Mouse (Mus musculus): ENCODE data around the gene Clip2.

Clip2 gene

DNA sequence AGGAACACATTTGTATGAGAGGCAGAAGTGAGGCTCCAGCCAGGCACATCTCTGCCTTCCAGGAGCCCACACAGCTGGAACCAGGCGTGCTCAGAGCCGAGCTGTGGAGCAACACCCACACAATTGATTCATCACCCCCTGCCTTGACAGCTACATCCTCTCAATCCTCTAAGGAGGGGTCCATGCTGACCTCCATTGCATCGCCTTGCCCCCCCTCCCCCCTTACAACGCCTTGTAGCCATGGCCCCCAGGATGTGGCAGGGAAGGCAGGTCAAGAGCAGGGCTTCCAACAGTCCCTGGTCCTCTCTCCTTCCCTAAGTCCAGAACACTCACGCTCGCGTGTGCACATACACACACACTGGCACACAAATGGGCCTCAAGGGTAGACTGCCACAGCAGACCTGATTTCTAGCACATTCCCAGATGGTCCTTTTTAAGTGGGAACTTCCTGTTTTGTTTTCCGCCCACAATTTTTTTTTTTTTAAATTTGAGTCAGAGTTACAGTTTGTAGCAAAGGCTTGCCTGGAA is 16.8 kb upstream of the Clip2 start:
- in situ Hi-C loops (cut with MboI; ENCODE audit: low pct_unique_long_range_greater_than_20kb in 1 of 2, low sequenced_read_pairs in 2 of 2, unreplicated experiment in 1 of 2), result no loop called here

DNA sequence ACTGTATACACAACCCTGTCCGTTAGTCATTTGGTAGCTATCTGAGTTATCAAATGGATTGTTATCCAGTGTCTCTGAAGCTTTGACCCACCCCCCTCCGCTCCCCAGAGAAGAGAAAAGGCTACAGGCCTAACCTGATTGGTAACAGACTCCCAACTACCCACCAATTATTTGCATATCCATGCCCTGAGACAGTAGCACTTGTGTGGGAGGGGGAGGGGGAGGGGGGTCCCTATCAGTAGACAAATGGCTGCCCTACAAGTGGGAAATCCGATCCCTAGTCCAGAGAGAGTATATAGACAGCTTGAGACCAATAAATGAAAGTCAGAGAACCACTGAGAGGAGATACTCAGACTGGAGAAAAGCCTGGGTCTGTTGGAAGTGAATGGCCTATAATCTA is 15.8 kb upstream of the Clip2 start:
- in situ Hi-C loops (cut with MboI; ENCODE audit: low pct_unique_long_range_greater_than_20kb in 1 of 2, low sequenced_read_pairs in 2 of 2, unreplicated experiment in 1 of 2), result no loop called here

- in situ Hi-C loops (cut with MboI; ENCODE audit: low pct_unique_long_range_greater_than_20kb in 1 of 2, low sequenced_read_pairs in 2 of 2, unreplicated experiment in 1 of 2), result no loop called here
Measured at GRCm38 (mm10) chr5:134567445-134567844, 15.2 kb upstream of the Clip2 start.

DNA sequence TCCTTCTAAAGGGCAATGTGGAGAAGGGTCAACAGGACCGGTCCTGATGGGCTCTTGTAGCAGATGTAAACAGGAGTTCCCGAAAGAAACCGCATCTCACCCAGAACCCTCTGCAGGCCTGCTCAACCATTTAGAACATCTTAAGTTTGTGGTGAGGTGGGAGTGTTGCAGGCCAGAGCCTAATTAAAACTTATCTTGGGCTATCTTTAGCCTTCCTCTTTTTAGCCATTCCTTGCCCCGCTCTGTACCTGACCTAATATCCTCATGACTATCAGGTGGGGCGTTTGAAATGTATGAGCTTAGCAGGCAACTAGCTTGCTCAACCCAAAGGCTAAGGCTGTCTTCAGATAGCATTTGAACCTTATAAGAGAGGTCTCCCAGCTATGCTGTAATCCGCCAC is 13.5 kb upstream of the Clip2 start:
- in situ Hi-C loops (cut with MboI; ENCODE audit: low pct_unique_long_range_greater_than_20kb in 1 of 2, low sequenced_read_pairs in 2 of 2, unreplicated experiment in 1 of 2), result no loop called here

GRCm38 (mm10) chr5:134564272-134564671 is 12.0 kb upstream of the Clip2 start:
- in situ Hi-C loops (cut with MboI; ENCODE audit: low pct_unique_long_range_greater_than_20kb in 1 of 2, low sequenced_read_pairs in 2 of 2, unreplicated experiment in 1 of 2), result no loop called here

DNA sequence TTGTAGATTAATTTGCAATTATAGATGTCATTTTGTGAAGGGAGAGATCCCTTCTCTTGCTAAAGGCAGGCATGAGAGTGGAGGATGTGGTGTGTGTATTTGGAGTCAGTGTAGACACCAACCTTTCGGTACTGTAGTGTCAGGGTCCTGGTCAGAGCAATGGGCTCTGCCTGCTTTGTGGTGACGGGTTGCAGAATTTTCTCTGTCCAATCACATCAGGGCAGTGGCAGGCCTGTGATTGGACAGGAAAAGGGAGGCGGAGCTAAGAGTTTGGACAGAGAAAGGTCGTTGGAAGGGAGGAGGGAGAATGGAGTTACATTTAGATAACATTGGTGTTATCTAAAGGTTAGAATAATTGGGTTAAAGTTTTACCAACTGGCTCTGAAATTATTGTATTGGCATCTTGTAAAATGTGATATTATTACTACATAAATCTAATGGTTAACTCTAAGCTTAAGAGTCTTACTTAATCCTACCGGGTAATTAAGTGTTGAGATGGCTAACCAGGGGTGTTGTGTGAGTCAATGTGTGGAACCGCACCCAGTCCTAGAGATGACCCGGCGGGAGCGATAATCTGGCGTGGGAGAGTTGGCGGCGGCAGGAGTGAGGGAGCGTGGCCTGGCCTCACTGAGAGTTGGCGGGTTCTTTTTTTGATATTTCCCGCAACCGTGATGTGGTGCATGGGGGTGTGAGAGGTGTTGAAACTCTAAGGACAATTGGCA is 8.4 kb upstream of the Clip2 start:
- in situ Hi-C loops (cut with MboI; ENCODE audit: low pct_unique_long_range_greater_than_20kb in 1 of 2, low sequenced_read_pairs in 2 of 2, unreplicated experiment in 1 of 2), result no loop called here

DNA sequence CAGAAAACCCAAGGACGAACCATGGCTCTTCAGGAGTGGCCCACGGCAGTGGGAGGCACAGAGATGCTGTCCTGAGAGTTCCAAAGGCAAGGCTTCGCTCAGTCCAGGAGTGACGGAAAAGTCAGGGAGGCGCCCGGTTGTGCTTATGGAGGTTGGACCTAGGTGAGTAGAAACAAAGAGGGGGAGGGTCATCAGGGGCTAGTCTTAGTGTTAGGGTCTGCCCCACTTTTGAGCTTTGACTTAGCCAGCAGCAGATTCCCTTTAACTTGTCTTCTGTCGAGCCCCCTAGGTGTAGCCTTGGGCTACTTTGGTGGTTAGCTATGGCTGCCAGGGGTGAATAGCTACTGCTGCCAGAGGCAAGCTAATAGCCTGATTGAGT is 7.8 kb upstream of the Clip2 start, which contains the start of gene Syna:
Gene Syna, minus strand, starts transcription at position 101 of the 379 bp plus-strand sequence.
- in situ Hi-C loops (cut with MboI; ENCODE audit: low pct_unique_long_range_greater_than_20kb in 1 of 2, low sequenced_read_pairs in 2 of 2, unreplicated experiment in 1 of 2), result no loop called here

- in situ Hi-C loops (cut with MboI; ENCODE audit: low pct_unique_long_range_greater_than_20kb in 1 of 2, low sequenced_read_pairs in 2 of 2, unreplicated experiment in 1 of 2), result no loop called here
Measured at GRCm38 (mm10) chr5:134555463-134556164, 3.4 kb upstream of the Clip2 start.

GRCm38 (mm10) chr5:134553951-134554546 is 1.8 kb upstream of the Clip2 start:
- in situ Hi-C loops (cut with MboI; ENCODE audit: low pct_unique_long_range_greater_than_20kb in 1 of 2, low sequenced_read_pairs in 2 of 2, unreplicated experiment in 1 of 2), result no loop called here

GRCm38 (mm10) chr5:134551233-134552109 is 763 bp downstream of the Clip2 start:
- in situ Hi-C loops (cut with MboI; ENCODE audit: low pct_unique_long_range_greater_than_20kb in 1 of 2, low sequenced_read_pairs in 2 of 2, unreplicated experiment in 1 of 2), result no loop called here

DNA sequence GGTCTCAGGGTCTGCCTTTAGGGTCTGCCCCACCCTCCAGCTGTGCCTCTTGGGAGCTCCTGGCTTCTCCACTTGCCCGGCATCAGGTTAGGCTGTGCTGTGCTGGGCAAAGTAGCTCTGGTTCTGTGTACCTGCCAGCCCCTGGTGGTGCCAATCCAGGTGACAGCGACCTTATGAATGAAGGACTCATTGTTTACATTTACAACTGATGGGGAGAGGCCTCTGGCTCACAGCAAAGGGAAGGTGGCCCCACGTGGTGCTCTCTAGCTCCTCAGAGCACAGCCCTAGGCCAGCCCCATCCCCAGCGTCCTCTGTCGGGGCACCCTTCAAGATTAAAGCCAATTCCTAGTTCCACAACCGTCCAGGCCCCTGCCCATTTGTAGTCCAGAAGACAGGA is 1.4 kb downstream of the Clip2 start:
- in situ Hi-C loops (cut with MboI; ENCODE audit: low pct_unique_long_range_greater_than_20kb in 1 of 2, low sequenced_read_pairs in 2 of 2, unreplicated experiment in 1 of 2), result no loop called here

DNA sequence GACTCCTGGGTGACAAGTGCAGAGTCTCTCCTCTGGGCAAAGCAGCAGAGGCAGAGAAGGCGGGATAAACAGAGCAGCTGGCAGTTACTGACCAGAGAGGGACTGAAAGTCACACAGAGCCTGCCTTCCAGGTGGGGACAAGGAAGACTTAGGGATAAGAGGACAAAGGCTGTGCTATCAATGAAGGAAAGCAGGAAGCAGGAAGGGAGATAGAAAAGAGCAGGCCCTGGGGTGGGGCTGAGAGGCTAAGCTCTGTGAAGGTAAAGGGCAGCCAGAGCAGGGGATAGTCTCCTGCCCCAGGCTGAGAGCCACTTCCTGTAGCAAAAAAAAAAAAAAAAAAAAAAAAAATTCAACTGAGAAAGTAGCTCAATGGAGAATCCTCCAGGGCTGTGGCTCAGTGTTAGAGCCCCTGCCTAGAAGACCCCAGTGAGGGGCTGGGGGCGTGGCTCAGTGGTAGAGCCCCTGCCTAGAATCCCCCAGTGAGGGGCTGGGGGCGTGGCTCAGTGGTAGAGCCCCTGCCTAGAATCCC is 2.5 kb downstream of the Clip2 start:
- in situ Hi-C loops (cut with MboI; ENCODE audit: low pct_unique_long_range_greater_than_20kb in 1 of 2, low sequenced_read_pairs in 2 of 2, unreplicated experiment in 1 of 2), result no loop called here

GRCm38 (mm10) chr5:134548306-134548705 is 3.9 kb downstream of the Clip2 start:
- in situ Hi-C loops (cut with MboI; ENCODE audit: low pct_unique_long_range_greater_than_20kb in 1 of 2, low sequenced_read_pairs in 2 of 2, unreplicated experiment in 1 of 2), result no loop called here

GRCm38 (mm10) chr5:134546790-134547189 is 5.4 kb downstream of the Clip2 start:
- in situ Hi-C loops (cut with MboI; ENCODE audit: low pct_unique_long_range_greater_than_20kb in 1 of 2, low sequenced_read_pairs in 2 of 2, unreplicated experiment in 1 of 2), result no loop called here

DNA sequence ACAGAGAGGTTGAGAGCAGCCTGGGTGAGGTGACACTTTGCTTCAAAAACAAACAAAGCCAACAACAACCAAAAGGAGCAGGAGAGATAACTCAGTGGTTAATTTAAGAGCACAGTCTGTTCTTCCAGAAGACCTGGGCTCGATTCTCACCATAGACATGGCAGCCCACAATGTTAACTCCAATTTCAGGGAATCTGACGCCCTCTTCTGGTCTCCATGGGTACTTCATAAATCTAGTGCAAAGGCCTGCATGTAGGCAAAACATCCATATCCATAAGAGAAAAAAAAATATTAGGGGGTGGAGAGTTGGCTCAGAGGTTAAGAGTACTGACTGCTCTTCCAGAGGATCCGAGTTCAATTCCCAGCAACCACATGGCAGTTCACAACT is 7.0 kb downstream of the Clip2 start:
- in situ Hi-C loops (cut with MboI; ENCODE audit: low pct_unique_long_range_greater_than_20kb in 1 of 2, low sequenced_read_pairs in 2 of 2, unreplicated experiment in 1 of 2), result no loop called here

GRCm38 (mm10) chr5:134544516-134545241 is 7.6 kb downstream of the Clip2 start:
- in situ Hi-C loops (cut with MboI; ENCODE audit: low pct_unique_long_range_greater_than_20kb in 1 of 2, low sequenced_read_pairs in 2 of 2, unreplicated experiment in 1 of 2), result loop anchor here in 1 of 2 experiments (5.0 kb wide), 1 partner anchor 37 kb away; no protein-coding TSS in a partner anchor

GRCm38 (mm10) chr5:134541640-134542039 is 10.6 kb downstream of the Clip2 start:
- in situ Hi-C loops (cut with MboI; ENCODE audit: low pct_unique_long_range_greater_than_20kb in 1 of 2, low sequenced_read_pairs in 2 of 2, unreplicated experiment in 1 of 2), result loop anchor here in 1 of 2 experiments (5.0 kb wide), 1 partner anchor 34 kb away; no protein-coding TSS in a partner anchor

DNA sequence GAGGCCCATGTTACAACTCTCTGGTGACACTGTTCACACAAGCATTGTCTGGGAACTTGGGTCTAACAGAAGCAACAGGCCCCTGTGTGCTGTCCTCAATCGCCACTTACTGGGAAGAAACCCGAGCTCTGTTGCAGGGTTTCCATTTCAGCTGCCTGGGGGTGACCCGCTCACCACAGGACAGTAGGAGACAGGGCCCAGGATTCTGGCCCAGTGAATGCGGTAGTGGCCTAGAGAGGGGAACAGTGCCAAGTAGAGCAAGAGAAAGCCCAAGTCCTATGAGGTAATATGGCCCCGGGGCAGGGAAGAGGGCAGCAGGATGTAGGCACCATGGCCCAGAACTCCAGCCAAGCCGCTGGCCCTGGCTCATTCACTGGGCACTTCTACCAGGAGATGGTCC is 11.4 kb downstream of the Clip2 start:
- in situ Hi-C loops (cut with MboI; ENCODE audit: low pct_unique_long_range_greater_than_20kb in 1 of 2, low sequenced_read_pairs in 2 of 2, unreplicated experiment in 1 of 2), result loop anchor here in 1 of 2 experiments (5.0 kb wide), 1 partner anchor 34 kb away; no protein-coding TSS in a partner anchor

Measured in mouse embryonic stem cell (cell line).